Mouse (Mus musculus): ENCODE measurements around the gene Tssk2. TPM values are rescaled to one million over a fixed set of nuclear protein-coding genes. Genes with fewer than 3 reads are reported as not detected.

The Tssk2 gene
- polyA plus RNA-seq, 1 experiment from 2014 or later = not detected

- Histone ChIP-seq H3K9me3 (no peaks in the 10 kb centered on the region), H3K4me1 (peaks cover 31% of the 10 kb centered on the region), H3K27ac (no peak overlapping the region), H3K4me3 (no peak overlapping the region), H3K36me3 (peaks cover 33% of the 10 kb centered on the region; the same call in 1 of the 2 replicates), H3K27me3 (ENCODE audit: insufficient read depth, poor library complexity, severe bottlenecking) (no peaks in the 10 kb centered on the region)
- WGBS = 88% methylated on average over 4 of the region's 4 CpGs
- no peak for DNase-seq (ENCODE audit: low spot score)
Measured at GRCm38 (mm10) chr16:17879571-17879970, 18.9 kb upstream of the Tssk2 start.

GRCm38 (mm10) chr16:17882196-17882595 is 16.2 kb upstream of the Tssk2 start:
- H3K4me3 ChIP-seq = no peak overlapping the region
- H3K27ac ChIP-seq = no peak overlapping the region
- DNase-seq (ENCODE audit: low spot score) = no peak
- peaks cover 22% of the 10 kb centered on the region for H3K4me1 ChIP-seq
- peaks cover 38% of the 10 kb centered on the region; the same call in 1 of the 2 replicates for H3K36me3 ChIP-seq
- no peaks in the 10 kb centered on the region for H3K9me3 ChIP-seq
- no peaks in the 10 kb centered on the region for H3K27me3 ChIP-seq (ENCODE audit: insufficient read depth, poor library complexity, severe bottlenecking)

GRCm38 (mm10) chr16:17884116-17884515 is 14.3 kb upstream of the Tssk2 start:
- Histone ChIP-seq H3K27ac (no peak overlapping the region), H3K4me1 (peaks cover 22% of the 10 kb centered on the region), H3K27me3 (ENCODE audit: insufficient read depth, poor library complexity, severe bottlenecking) (no peaks in the 10 kb centered on the region), H3K9me3 (no peaks in the 10 kb centered on the region), H3K4me3 (no peak overlapping the region), H3K36me3 (peaks cover 24% of the 10 kb centered on the region; the same call in 1 of the 2 replicates)
- whole genome bisulfite sequencing = 55% methylated on average over 6 of the region's 6 CpGs
- no peak for DNase-seq (ENCODE audit: low spot score)

- H3K36me3 ChIP-seq = peaks cover 9% of the 10 kb centered on the region; the same call in 1 of the 2 replicates
- H3K4me3 ChIP-seq = peak overlapping the region; percentile 98
- no peaks in the 10 kb centered on the region for H3K9me3 ChIP-seq
- no peak for DNase-seq (ENCODE audit: low spot score)
- WGBS = 86% methylated on average over 6 of the region's 6 CpGs
- H3K27me3 ChIP-seq (ENCODE audit: insufficient read depth, poor library complexity, severe bottlenecking) = peaks cover 3% of the 10 kb centered on the region; the same call in 1 of the 2 replicates
- H3K27ac ChIP-seq = no peak overlapping the region
- peaks cover 25% of the 10 kb centered on the region for H3K4me1 ChIP-seq
Measured at GRCm38 (mm10) chr16:17889689-17890341, 8.6 kb upstream of the Tssk2 start.

GRCm38 (mm10) chr16:17890342-17890727 is 8.1 kb upstream of the Tssk2 start:
- H3K27ac ChIP-seq = peak overlapping the region; percentile 99
- peaks cover 3% of the 10 kb centered on the region; the same call in 1 of the 2 replicates for H3K27me3 ChIP-seq (ENCODE audit: insufficient read depth, poor library complexity, severe bottlenecking)
- peaks cover 25% of the 10 kb centered on the region for H3K4me1 ChIP-seq
- DNase-seq (ENCODE audit: low spot score) = no peak
- H3K9me3 ChIP-seq = no peaks in the 10 kb centered on the region
- peak overlapping the region; percentile 98 for H3K4me3 ChIP-seq
- peaks cover 5% of the 10 kb centered on the region; the same call in 1 of the 2 replicates for H3K36me3 ChIP-seq
- WGBS = 60% methylated on average over 2 of the region's 2 CpGs

- Histone ChIP-seq H3K27ac (peak overlapping the region; percentile 99), H3K4me1 (peaks cover 25% of the 10 kb centered on the region), H3K9me3 (no peaks in the 10 kb centered on the region), H3K36me3 (peaks cover 3% of the 10 kb centered on the region; the same call in 1 of the 2 replicates), H3K27me3 (ENCODE audit: insufficient read depth, poor library complexity, severe bottlenecking) (peaks cover 3% of the 10 kb centered on the region; the same call in 1 of the 2 replicates), H3K4me3 (peak overlapping the region; percentile 98)
- DNase-seq (ENCODE audit: low spot score) = peak; percentile 84
- under 1% methylated on average over 44 of the region's 44 CpGs for WGBS
Measured at GRCm38 (mm10) chr16:17890917-17891566, 7.4 kb upstream of the Tssk2 start.

- under 1% methylated on average over 38 of the region's 38 CpGs for WGBS
- H3K4me3 ChIP-seq = peak within 1 kb of the TSS; percentile 98
- no peaks in the 10 kb centered on the region for H3K9me3 ChIP-seq
- peak; percentile 100 for DNase-seq (ENCODE audit: low spot score)
- peaks cover 3% of the 10 kb centered on the region; the same call in 1 of the 2 replicates for H3K27me3 ChIP-seq (ENCODE audit: insufficient read depth, poor library complexity, severe bottlenecking)
- peak within 1 kb of the TSS; percentile 99 for H3K27ac ChIP-seq
- peaks cover 25% of the 10 kb centered on the region for H3K4me1 ChIP-seq
- H3K36me3 ChIP-seq = peaks cover 2% of the 10 kb centered on the region; the same call in 1 of the 2 replicates
Measured at GRCm38 (mm10) chr16:17891567-17891959, 6.9 kb upstream of the Tssk2 start, which contains the start of gene Gm20518. Gm20518 (minus strand) TSS chr16:17891671.

GRCm38 (mm10) chr16:17892606-17893005 is 5.8 kb upstream of the Tssk2 start:
- peaks cover 3% of the 10 kb centered on the region; the same call in 1 of the 2 replicates for H3K27me3 ChIP-seq (ENCODE audit: insufficient read depth, poor library complexity, severe bottlenecking)
- no peak for DNase-seq (ENCODE audit: low spot score)
- peaks cover 25% of the 10 kb centered on the region for H3K4me1 ChIP-seq
- peaks cover 2% of the 10 kb centered on the region; the same call in 1 of the 2 replicates for H3K36me3 ChIP-seq
- 62% methylated on average over 3 of the region's 3 CpGs for WGBS
- H3K27ac ChIP-seq = no peak overlapping the region
- no peaks in the 10 kb centered on the region for H3K9me3 ChIP-seq
- H3K4me3 ChIP-seq = no peak overlapping the region

GRCm38 (mm10) chr16:17893923-17894322 is 4.5 kb upstream of the Tssk2 start, which contains the start of gene Tssk1:
Tssk1 (plus strand) TSS chr16:17894223.
- Histone ChIP-seq H3K9me3 (no peaks in the 10 kb centered on the region), H3K27me3 (ENCODE audit: insufficient read depth, poor library complexity, severe bottlenecking) (peaks cover 3% of the 10 kb centered on the region; the same call in 1 of the 2 replicates), H3K4me3 (no peak within 1 kb of the TSS), H3K4me1 (peaks cover 25% of the 10 kb centered on the region), H3K36me3 (peaks cover 11% of the 10 kb centered on the region), H3K27ac (no peak within 1 kb of the TSS)
- no peak for DNase-seq (ENCODE audit: low spot score)
- 76% methylated on average over 2 of the region's 2 CpGs for WGBS

- Histone ChIP-seq H3K27me3 (ENCODE audit: insufficient read depth, poor library complexity, severe bottlenecking) (peaks cover 3% of the 10 kb centered on the region; the same call in 1 of the 2 replicates), H3K4me3 (no peak overlapping the region), H3K9me3 (no peaks in the 10 kb centered on the region), H3K27ac (no peak overlapping the region), H3K4me1 (peaks cover 9% of the 10 kb centered on the region), H3K36me3 (peaks cover 30% of the 10 kb centered on the region)
- no peak for DNase-seq (ENCODE audit: low spot score)
Measured at GRCm38 (mm10) chr16:17896091-17896490, 2.3 kb upstream of the Tssk2 start.

- H3K27me3 ChIP-seq (ENCODE audit: insufficient read depth, poor library complexity, severe bottlenecking) = peaks cover 45% of the 10 kb centered on the region
- H3K27ac ChIP-seq = peak within 1 kb of the TSS; percentile 94
- H3K9me3 ChIP-seq = no peaks in the 10 kb centered on the region
- under 1% methylated on average over 35 of the region's 35 CpGs for WGBS
- H3K36me3 ChIP-seq = peaks cover 34% of the 10 kb centered on the region
- peak; percentile 96 for DNase-seq (ENCODE audit: low spot score)
- H3K4me1 ChIP-seq = peaks cover 21% of the 10 kb centered on the region
- H3K4me3 ChIP-seq = peak within 1 kb of the TSS; percentile 85
Measured at GRCm38 (mm10) chr16:17911052-17911595, 12.7 kb downstream of the Tssk2 start, which contains the start of gene Ess2. Ess2 (minus strand) TSS chr16:17911348.

- no peak for DNase-seq (ENCODE audit: low spot score)
- 0 out of 2 replicates have a peak within 1 kb of the TSS, but pooled peaks have one; percentile 17 for H3K27ac ChIP-seq
Measured at GRCm38 (mm10) chr16:17914307-17915249, 16.1 kb downstream of the Tssk2 start, which contains the start of gene Gsc2. Gsc2 (minus strand) TSS chr16:17915059.

More at GRCm38 (mm10) chr16:17914307-17915249, 16.1 kb downstream of the Tssk2 start, which contains the start of gene Gsc2:
- Histone ChIP-seq H3K4me1 (peaks cover 21% of the 10 kb centered on the region), H3K4me3 (peak within 1 kb of the TSS; percentile 59), H3K9me3 (no peaks in the 10 kb centered on the region), H3K36me3 (no peaks in the 10 kb centered on the region), H3K27me3 (ENCODE audit: insufficient read depth, poor library complexity, severe bottlenecking) (peaks cover 77% of the 10 kb centered on the region)
- under 1% methylated on average over 102 of the region's 106 CpGs for WGBS

All from heart, embryonic 10.5 days (tissue).